Mouse (Mus musculus) midbrain, embryonic 11.5 days (tissue): ENCODE data around the gene Tifab. TPM values are rescaled to one million over a fixed set of nuclear protein-coding genes. Genes with fewer than 3 reads are reported as not detected.

ENCODE experiments used
- ATAC-seq: fragments of 200-750 bp; cut with Nextera tagmentation; 2 replicates; pipeline ENCODE4 v1.8.0; 2017; ENCODE audit warnings: moderate TSS enrichment, moderate library complexity; ENCODE audit not compliant: low FRiP score
- DNase-seq: peaks from one replicate; pipeline ENCODE4 v3.0.0; 2015; ENCODE audit warnings: low spot score; ENCODE audit errors: missing footprints
- H3K27ac ChIP-seq: fragments of 300-500 bp; sonication (generic); 2 replicates; pipeline ENCODE4 v1.5.1; 2014; ENCODE audit warnings: low read depth, low read length
- H3K27me3 ChIP-seq: fragments of 300-500 bp; sonication (generic); 2 replicates; pipeline ENCODE4 v1.6.1; 2014; ENCODE audit warnings: mild to moderate bottlenecking, low read length, moderate library complexity, mixed read lengths; ENCODE audit not compliant: control insufficient read depth, insufficient read depth
- H3K36me3 ChIP-seq: fragments of 300-500 bp; sonication (generic); 2 replicates; pipeline ENCODE4 v1.6.1; 2014; ENCODE audit warnings: mild to moderate bottlenecking, low read length, moderate library complexity, mixed read lengths; ENCODE audit not compliant: control insufficient read depth, insufficient read depth
- H3K4me1 ChIP-seq: fragments of 300-500 bp; sonication (generic); 2 replicates; pipeline ENCODE4 v1.6.1; 2014; ENCODE audit warnings: low read length; ENCODE audit not compliant: control insufficient read depth, insufficient read depth
- H3K4me2 ChIP-seq: fragments of 300-500 bp; sonication (generic); 2 replicates; pipeline ENCODE4 v1.6.1; 2014; ENCODE audit warnings: mild to moderate bottlenecking, moderate library complexity
- H3K4me3 ChIP-seq: fragments of 300-500 bp; sonication (generic); 2 replicates; pipeline ENCODE4 v1.5.1; 2014; ENCODE audit warnings: low read depth, low read length
- H3K9ac ChIP-seq: fragments of 300-500 bp; sonication (generic); 2 replicates; pipeline ENCODE4 v1.6.1; 2014; ENCODE audit warnings: low read length
- H3K9me3 ChIP-seq: fragments of 300-500 bp; sonication (generic); 2 replicates; pipeline ENCODE4 v1.6.1; 2016; ENCODE audit warnings: low read length; ENCODE audit not compliant: control insufficient read depth
- WGBS: fragments of 180-500 bp; shearing (Covaris S2); extraction: QIAGEN DNeasy Blood & Tissue Kit; methylation state at CpG from one replicate; pipeline ENCODE4 v1.1.7; 2014; 5-methylcytosine and 5-hydroxymethylcytosine counted together
- polyA plus RNA-seq: library from polyadenylated mRNA; unstranded; fragments of >200 nt; fragmentation: Nextera tagmentation; extraction: Ambion mirVana; gene quantifications from 2 replicates; pipeline ENCODE4 v1.2.1, GENCODE M21; 2014

The Tifab gene
- polyA plus RNA-seq, 1 experiment from 2014 or later = 0.60 TPM

GRCm38 (mm10) chr13:56134631-56135181 lies 44.0 kb downstream of the Tifab start:
- H3K4me1 ChIP-seq = peaks cover 23% of the 10 kb centered on the region
- peak overlapping the region; percentile 71 for H3K27ac ChIP-seq
- under 1% methylated on average over 49 of the region's 50 CpGs for WGBS
- H3K9me3 ChIP-seq = no peaks in the 10 kb centered on the region
- peaks cover 7% of the 10 kb centered on the region; the same call in 1 of the 2 replicates for H3K36me3 ChIP-seq
- H3K4me2 ChIP-seq = peak overlapping the region; percentile 89
- H3K27me3 ChIP-seq = no peaks in the 10 kb centered on the region
- H3K9ac ChIP-seq = peak overlapping the region; percentile 99
- ATAC-seq (peak; percentile 47), DNase-seq (peak; percentile 96)
- peak overlapping the region; percentile 98 for H3K4me3 ChIP-seq

GRCm38 (mm10) chr13:56134031-56134430 lies 44.7 kb downstream of the Tifab start:
- Histone ChIP-seq H3K27me3 (no peaks in the 10 kb centered on the region), H3K4me1 (peaks cover 23% of the 10 kb centered on the region), H3K4me2 (peak overlapping the region; percentile 89), H3K4me3 (peak overlapping the region; percentile 98), H3K9ac (peak overlapping the region; percentile 99; the same call in 1 of the 2 replicates), H3K9me3 (no peaks in the 10 kb centered on the region), H3K27ac (no peak overlapping the region), H3K36me3 (peaks cover 7% of the 10 kb centered on the region; the same call in 1 of the 2 replicates)
- ATAC-seq (no peak), DNase-seq (no peak)
- 63% methylated on average over 5 of the region's 5 CpGs for WGBS

DNA sequence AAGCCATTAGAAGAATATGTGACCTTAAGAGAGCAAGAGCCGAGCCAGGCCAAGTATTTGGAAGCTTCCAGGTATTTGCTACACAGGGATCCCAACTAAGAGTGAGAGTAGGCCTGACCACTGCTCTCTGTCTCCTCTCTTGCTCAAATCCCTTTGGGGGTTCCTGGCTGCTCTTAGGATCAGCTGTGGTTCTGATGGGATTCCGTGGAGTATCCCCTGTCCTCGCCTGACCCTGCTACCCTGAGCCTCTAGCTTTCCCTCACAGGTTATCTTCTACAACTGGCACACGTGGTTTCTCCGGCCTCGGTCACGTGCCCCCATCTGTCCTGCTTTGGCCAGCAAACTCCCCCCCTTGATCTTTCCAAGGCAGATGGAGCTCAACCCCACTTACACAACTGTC lies 45.7 kb downstream of the Tifab start:
- no peak overlapping the region for H3K4me3 ChIP-seq
- 89% methylated on average over 7 of the region's 7 CpGs for WGBS
- H3K27me3 ChIP-seq = no peaks in the 10 kb centered on the region
- no peak overlapping the region for H3K4me2 ChIP-seq
- no peak overlapping the region for H3K9ac ChIP-seq
- ATAC-seq = no peak
- H3K27ac ChIP-seq = no peak overlapping the region
- peaks cover 23% of the 10 kb centered on the region for H3K4me1 ChIP-seq
- H3K36me3 ChIP-seq = peaks cover 12% of the 10 kb centered on the region
- no peaks in the 10 kb centered on the region for H3K9me3 ChIP-seq
- DNase-seq = no peak

- Histone ChIP-seq H3K27me3 (no peaks in the 10 kb centered on the region), H3K27ac (no peak overlapping the region), H3K9ac (no peak overlapping the region), H3K4me3 (no peak overlapping the region), H3K4me2 (no peak overlapping the region), H3K36me3 (peaks cover 17% of the 10 kb centered on the region), H3K4me1 (peaks cover 23% of the 10 kb centered on the region), H3K9me3 (no peaks in the 10 kb centered on the region; the same call in 1 of the 2 replicates)
- no peak for ATAC-seq
- no peak for DNase-seq
- 85% methylated on average over 11 of the region's 11 CpGs for WGBS
Measured at GRCm38 (mm10) chr13:56132326-56132936, 46.3 kb downstream of the Tifab start.

DNA sequence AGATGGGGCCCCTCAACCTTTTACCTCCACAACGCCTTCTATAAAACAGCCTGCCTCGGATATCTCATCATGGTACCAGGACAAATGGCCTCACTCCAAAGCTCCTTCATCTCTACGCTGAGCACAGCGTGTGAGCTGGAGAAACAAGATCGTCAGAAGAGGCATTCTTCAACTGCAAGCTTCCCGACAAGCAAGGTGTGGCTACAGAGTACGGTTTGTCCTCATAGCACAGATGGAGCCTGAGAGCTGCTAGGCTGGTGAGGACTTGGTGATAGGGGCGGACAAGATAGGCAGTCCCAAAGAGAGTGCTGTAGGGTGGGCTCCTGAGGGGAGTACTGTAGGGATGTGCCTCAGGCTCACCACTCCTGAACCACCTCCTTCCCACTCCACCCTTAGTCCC lies 48.1 kb downstream of the Tifab start:
- Histone ChIP-seq H3K4me2 (no peak overlapping the region), H3K27me3 (no peaks in the 10 kb centered on the region), H3K4me3 (no peak overlapping the region), H3K36me3 (peaks cover 34% of the 10 kb centered on the region), H3K27ac (no peak overlapping the region), H3K9ac (no peak overlapping the region), H3K9me3 (no peaks in the 10 kb centered on the region; the same call in 1 of the 2 replicates), H3K4me1 (peaks cover 16% of the 10 kb centered on the region)
- ATAC-seq = no peak
- WGBS = 92% methylated on average over 8 of the region's 8 CpGs
- no peak for DNase-seq

DNA sequence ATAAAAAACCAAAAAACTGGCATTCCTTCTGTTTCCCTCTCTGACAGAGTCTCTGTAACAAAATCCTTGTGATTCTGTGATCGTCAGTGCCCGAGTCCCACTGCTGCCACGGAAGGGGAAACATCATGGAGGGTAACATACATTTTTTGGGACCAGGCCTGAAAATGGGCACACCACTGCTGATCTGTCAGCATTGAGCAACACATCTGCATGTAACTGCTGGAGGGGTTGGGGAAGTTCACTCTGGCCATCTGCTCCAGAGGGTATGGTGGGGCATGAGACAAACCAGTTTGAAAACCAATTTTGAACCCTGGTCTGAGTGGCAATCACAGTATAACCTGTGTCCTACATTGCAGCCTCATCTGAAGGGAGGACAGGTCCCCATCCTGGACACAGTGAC lies 49.1 kb downstream of the Tifab start:
- whole genome bisulfite sequencing = 90% methylated on average over 3 of the region's 3 CpGs
- Histone ChIP-seq H3K4me2 (no peak overlapping the region), H3K9me3 (no peaks in the 10 kb centered on the region; the same call in 1 of the 2 replicates), H3K27ac (no peak overlapping the region), H3K4me3 (no peak overlapping the region), H3K4me1 (peaks cover 16% of the 10 kb centered on the region), H3K27me3 (no peaks in the 10 kb centered on the region), H3K36me3 (peaks cover 36% of the 10 kb centered on the region), H3K9ac (no peak overlapping the region)
- DNase-seq = no peak
- no peak for ATAC-seq

GRCm38 (mm10) chr13:56129014-56129413 lies 49.7 kb downstream of the Tifab start:
- Histone ChIP-seq H3K36me3 (peaks cover 39% of the 10 kb centered on the region), H3K4me1 (peaks cover 12% of the 10 kb centered on the region), H3K27me3 (no peaks in the 10 kb centered on the region), H3K9ac (no peak overlapping the region), H3K27ac (no peak overlapping the region), H3K4me3 (no peak overlapping the region), H3K4me2 (no peak overlapping the region), H3K9me3 (no peaks in the 10 kb centered on the region; the same call in 1 of the 2 replicates)
- ATAC-seq (no peak), DNase-seq (no peak)
- WGBS = 93% methylated on average over 4 of the region's 4 CpGs

DNA sequence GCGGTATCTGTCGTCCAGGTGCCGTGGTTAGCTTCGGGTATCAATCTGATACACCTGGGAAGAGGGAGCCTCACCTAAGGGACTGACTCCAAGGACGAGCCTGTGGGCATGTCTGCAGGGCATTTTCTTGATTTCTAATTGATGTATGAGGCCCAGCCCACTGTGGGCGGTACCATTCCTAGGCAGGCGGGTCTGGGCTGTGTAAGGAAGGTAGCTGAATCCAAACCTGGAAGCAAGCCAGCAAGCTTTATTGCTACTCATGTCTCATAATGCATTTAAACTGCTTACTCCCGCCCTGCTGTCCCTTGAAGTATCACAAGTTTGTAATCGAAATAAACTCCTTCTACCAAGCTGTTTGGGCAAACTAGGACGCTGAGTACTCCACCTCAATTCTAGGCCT lies 53.1 kb downstream of the Tifab start:
- no peaks in the 10 kb centered on the region for H3K27me3 ChIP-seq
- H3K9me3 ChIP-seq = no peaks in the 10 kb centered on the region; the same call in 1 of the 2 replicates
- H3K4me1 ChIP-seq = no peaks in the 10 kb centered on the region
- H3K9ac ChIP-seq = no peak overlapping the region
- no peak for DNase-seq
- no peak overlapping the region for H3K4me2 ChIP-seq
- 96% methylated on average over 10 of the region's 10 CpGs for WGBS
- peaks cover 39% of the 10 kb centered on the region for H3K36me3 ChIP-seq
- ATAC-seq = no peak
- H3K4me3 ChIP-seq = no peak overlapping the region
- H3K27ac ChIP-seq = no peak overlapping the region
